Mouse (Mus musculus) embryonic facial prominence, embryonic 12.5 days (tissue): ENCODE results near the gene Fstl3. TPM values are rescaled to one million over a fixed set of nuclear protein-coding genes. Genes with fewer than 3 reads are reported as not detected.
A peak's percentile ranks its signal among the peaks of the same experiment; 100 is the strongest.

ENCODE experiments used
- ATAC-seq: fragments of 200-750 bp; cut with Nextera tagmentation; 2 replicates; pipeline ENCODE4 v1.8.0; 2017; ENCODE audit not compliant: insufficient number of reproducible peaks, insufficient read depth, low FRiP score, low TSS enrichment
- H3K27ac ChIP-seq: fragments of 300-500 bp; sonication (generic); 2 replicates; pipeline ENCODE4 v1.5.1; 2016; ENCODE audit warnings: mild to moderate bottlenecking
- H3K27me3 ChIP-seq: fragments of 300-500 bp; sonication (generic); 2 replicates; pipeline ENCODE4 v1.6.1; 2016; ENCODE audit warnings: mild to moderate bottlenecking, moderate library complexity
- H3K36me3 ChIP-seq: fragments of 300-500 bp; sonication (generic); 2 replicates; pipeline ENCODE4 v1.6.1; 2016; ENCODE audit warnings: mild to moderate bottlenecking
- H3K4me1 ChIP-seq: fragments of 300-500 bp; sonication (generic); 2 replicates; pipeline ENCODE4 v1.6.1; 2016
- H3K4me2 ChIP-seq: fragments of 300-500 bp; sonication (generic); replicated peaks from 2 replicates; pipeline ENCODE4 v1.6.1; 2016; ENCODE audit warnings: mild to moderate bottlenecking, moderate library complexity
- H3K4me3 ChIP-seq: fragments of 300-500 bp; sonication (generic); 2 replicates; pipeline ENCODE4 v1.5.1; 2016; ENCODE audit warnings: mild to moderate bottlenecking
- H3K9ac ChIP-seq: fragments of 300-500 bp; sonication (generic); 2 replicates; pipeline ENCODE4 v1.6.1; 2016; ENCODE audit warnings: mild to moderate bottlenecking, moderate library complexity
- H3K9me3 ChIP-seq: fragments of 300-500 bp; sonication (generic); 2 replicates; pipeline ENCODE4 v1.6.1; 2016; ENCODE audit warnings: mild to moderate bottlenecking, moderate library complexity
- WGBS: fragments of 180-500 bp; shearing (Covaris S2); methylation state at CpG from one replicate; pipeline ENCODE4 v1.1.7; 2016; 5-methylcytosine and 5-hydroxymethylcytosine counted together
- polyA plus RNA-seq: library from polyadenylated mRNA; unstranded; fragments of >200 nt; fragmentation: Nextera tagmentation; extraction: Ambion mirVana; gene quantifications from 2 replicates; pipeline ENCODE4 v1.2.1, GENCODE M21; 2016

Gene Fstl3
- polyA plus RNA-seq, 1 experiment from 2014 or later, result 3.5 TPM

- Histone ChIP-seq H3K27ac (peak overlapping the region; percentile 76), H3K9me3 (no peaks in the 10 kb centered on the region), H3K4me1 (peaks cover 40% of the 10 kb centered on the region), H3K27me3 (no peaks in the 10 kb centered on the region), H3K4me2 (peak overlapping the region; percentile 47), H3K36me3 (peaks cover 13% of the 10 kb centered on the region; the same call in 1 of the 2 replicates), H3K9ac (no peak overlapping the region), H3K4me3 (peak overlapping the region; percentile 18)
- 6% methylated on average over 29 of the region's 29 CpGs for WGBS
- peak; percentile 74 for ATAC-seq
Observed at GRCm38 (mm10) chr10:79803716-79804323, 26.7 kb downstream of the Fstl3 start.

GRCm38 (mm10) chr10:79805636-79806035, 28.6 kb downstream of the Fstl3 start:
- no peak overlapping the region for H3K9ac ChIP-seq
- H3K36me3 ChIP-seq, result peaks cover 26% of the 10 kb centered on the region
- 54% methylated on average over 11 of the region's 11 CpGs for WGBS
- H3K27ac ChIP-seq, result peak overlapping the region; percentile 32; the same call in 1 of the 2 replicates
- no peak for ATAC-seq
- H3K4me2 ChIP-seq, result no peak overlapping the region
- H3K27me3 ChIP-seq, result no peaks in the 10 kb centered on the region
- H3K4me1 ChIP-seq, result peaks cover 40% of the 10 kb centered on the region
- no peaks in the 10 kb centered on the region for H3K9me3 ChIP-seq
- no peak overlapping the region for H3K4me3 ChIP-seq

DNA sequence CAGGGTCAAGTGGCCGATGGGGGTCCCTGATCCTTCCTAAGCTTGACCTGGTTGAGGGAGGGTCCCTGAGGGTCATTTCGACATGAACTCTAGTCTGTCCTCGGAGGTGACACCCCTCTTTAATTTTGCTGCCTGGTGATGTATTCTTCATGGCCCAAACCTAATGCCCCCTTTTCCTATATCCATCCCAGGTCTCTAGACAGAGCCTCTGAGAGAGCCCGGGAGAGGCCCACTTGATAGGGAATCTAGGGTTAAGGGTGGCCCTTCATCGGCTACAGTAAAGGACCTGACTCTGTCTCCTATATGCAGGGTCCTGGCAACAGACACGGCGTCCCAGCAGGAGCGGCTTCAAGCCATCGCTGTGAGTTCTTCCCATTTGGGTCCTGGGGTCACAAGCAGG, 29.3 kb downstream of the Fstl3 start:
- peaks cover 40% of the 10 kb centered on the region for H3K4me1 ChIP-seq
- H3K4me2 ChIP-seq, result no peak overlapping the region
- no peaks in the 10 kb centered on the region for H3K27me3 ChIP-seq
- no peak for ATAC-seq
- H3K36me3 ChIP-seq, result peaks cover 33% of the 10 kb centered on the region
- H3K4me3 ChIP-seq, result no peak overlapping the region
- WGBS, result 86% methylated on average over 9 of the region's 9 CpGs
- peak overlapping the region; percentile 32; the same call in 1 of the 2 replicates for H3K27ac ChIP-seq
- no peak overlapping the region for H3K9ac ChIP-seq
- no peaks in the 10 kb centered on the region for H3K9me3 ChIP-seq

DNA sequence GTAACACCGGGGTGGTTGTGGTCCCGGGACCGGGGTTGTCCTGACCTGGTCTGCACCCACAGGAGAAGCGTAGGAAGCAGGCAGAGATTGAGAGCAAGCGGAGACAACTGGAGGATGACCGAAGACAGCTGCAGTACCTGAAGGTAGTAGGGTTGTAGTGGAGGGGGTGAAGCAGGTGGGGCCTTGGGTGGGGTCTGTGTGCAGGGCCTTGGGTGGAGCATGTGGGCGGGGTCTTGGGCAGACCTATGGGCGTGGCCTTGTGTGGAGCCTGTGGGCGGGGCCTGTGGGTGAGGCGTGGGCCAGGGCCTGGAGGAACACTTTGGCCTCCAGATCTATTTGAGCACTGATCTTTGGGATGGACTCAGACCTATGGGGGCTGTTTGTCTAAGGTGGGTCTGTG, 29.9 kb downstream of the Fstl3 start:
- H3K36me3 ChIP-seq, result peaks cover 39% of the 10 kb centered on the region

GRCm38 (mm10) chr10:79807826-79808225, 30.8 kb downstream of the Fstl3 start:
- H3K9ac ChIP-seq, result no peak overlapping the region
- no peak overlapping the region for H3K4me2 ChIP-seq

More for the DNA sequence above, 29.9 kb downstream of the Fstl3 start:
- Histone ChIP-seq H3K4me3 (no peak overlapping the region), H3K9ac (no peak overlapping the region), H3K27ac (peak overlapping the region; percentile 47; the same call in 1 of the 2 replicates), H3K27me3 (no peaks in the 10 kb centered on the region), H3K4me1 (peaks cover 34% of the 10 kb centered on the region), H3K4me2 (no peak overlapping the region), H3K9me3 (no peaks in the 10 kb centered on the region)
- no peak for ATAC-seq
- WGBS, result 82% methylated on average over 10 of the region's 10 CpGs

DNA sequence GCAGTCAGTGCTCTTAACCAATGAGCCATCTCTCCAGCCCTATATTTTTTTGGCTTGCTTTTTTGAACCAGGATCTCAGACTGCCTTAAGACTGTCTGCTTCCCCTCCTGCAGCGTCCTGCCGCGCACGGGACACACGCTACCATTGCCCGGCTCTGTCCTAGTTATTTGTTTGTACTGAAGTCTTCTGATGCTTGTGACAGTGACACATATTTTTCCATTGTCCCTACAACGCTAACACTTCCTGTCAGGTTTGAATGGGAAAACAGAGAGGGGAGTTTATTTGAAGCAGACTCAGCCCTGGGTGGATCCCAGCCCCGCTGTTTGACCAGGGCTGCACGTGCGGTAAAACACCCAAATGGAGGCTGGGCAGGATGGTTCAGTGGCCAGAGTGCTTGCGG, 31.7 kb downstream of the Fstl3 start:
- peak overlapping the region; percentile 55 for H3K27ac ChIP-seq
- no peaks in the 10 kb centered on the region for H3K27me3 ChIP-seq
- H3K9me3 ChIP-seq, result no peaks in the 10 kb centered on the region
- no peak overlapping the region for H3K9ac ChIP-seq
- H3K36me3 ChIP-seq, result peaks cover 45% of the 10 kb centered on the region
- 88% methylated on average over 11 of the region's 11 CpGs for WGBS
- no peak overlapping the region for H3K4me2 ChIP-seq
- H3K4me1 ChIP-seq, result peaks cover 17% of the 10 kb centered on the region
- no peak for ATAC-seq
- H3K4me3 ChIP-seq, result no peak overlapping the region

More at GRCm38 (mm10) chr10:79807826-79808225, 30.8 kb downstream of the Fstl3 start:
- Histone ChIP-seq H3K27me3 (no peaks in the 10 kb centered on the region), H3K36me3 (peaks cover 45% of the 10 kb centered on the region), H3K4me3 (no peak overlapping the region), H3K4me1 (peaks cover 26% of the 10 kb centered on the region), H3K9me3 (no peaks in the 10 kb centered on the region), H3K27ac (peak overlapping the region; percentile 55)
- no peak for ATAC-seq
- 40% methylated on average over 11 of the region's 11 CpGs for WGBS

DNA sequence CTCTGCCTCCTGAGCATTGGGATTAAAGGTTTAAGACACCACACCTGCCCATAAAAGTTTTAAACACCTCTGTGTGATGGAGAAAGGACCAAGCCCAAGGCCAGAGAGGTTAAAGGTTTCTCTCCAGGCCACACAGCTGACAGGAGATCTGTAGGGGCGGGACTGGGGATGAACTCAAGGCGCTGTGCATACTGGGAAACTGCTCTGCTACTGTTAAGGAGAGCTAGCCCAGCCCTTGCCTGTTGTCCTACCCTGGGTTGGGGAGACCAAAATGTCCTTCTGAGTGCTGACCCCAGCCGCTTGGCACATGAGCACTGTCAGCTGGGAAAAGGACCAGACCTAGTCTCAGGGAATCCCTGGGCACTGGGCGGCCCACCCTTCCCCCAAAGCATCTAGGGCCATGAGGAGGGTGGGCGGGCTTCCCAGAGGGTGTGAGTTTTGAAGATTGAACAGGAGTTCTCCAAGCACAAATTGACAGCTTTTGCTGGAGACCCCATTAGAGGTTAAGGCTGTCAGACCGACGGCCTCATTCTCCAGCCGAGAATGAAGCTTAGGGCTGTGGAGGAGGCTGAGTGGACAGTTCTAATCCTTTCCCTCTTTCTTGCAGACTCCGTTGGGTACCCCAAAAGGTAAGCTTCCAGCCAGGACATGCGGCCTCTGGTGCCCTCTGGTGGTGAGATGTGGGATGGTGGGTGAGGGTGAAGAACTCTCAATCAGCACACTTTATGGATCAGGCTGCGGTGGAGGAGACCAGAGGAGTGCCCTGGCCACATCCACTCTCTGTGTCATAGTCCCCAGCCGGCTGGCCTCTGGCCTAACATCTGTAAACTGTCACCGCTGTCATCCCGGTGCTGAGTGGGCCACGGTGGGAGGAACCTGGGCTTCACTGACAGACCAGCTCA, 34.9 kb downstream of the Fstl3 start:
- H3K9ac ChIP-seq, result no peak overlapping the region
- no peaks in the 10 kb centered on the region for H3K27me3 ChIP-seq
- no peak overlapping the region for H3K4me3 ChIP-seq
- H3K9me3 ChIP-seq, result no peaks in the 10 kb centered on the region
- 0 out of 2 replicates have a peak, but pooled peaks cover 4% of the 10 kb centered on the region for H3K4me1 ChIP-seq
- no peak overlapping the region for H3K27ac ChIP-seq
- ATAC-seq, result no peak; the same call in 1 of the 2 replicates
- WGBS, result 27% methylated on average over 15 of the region's 15 CpGs
- H3K4me2 ChIP-seq, result no peak overlapping the region
- peaks cover 65% of the 10 kb centered on the region for H3K36me3 ChIP-seq

DNA sequence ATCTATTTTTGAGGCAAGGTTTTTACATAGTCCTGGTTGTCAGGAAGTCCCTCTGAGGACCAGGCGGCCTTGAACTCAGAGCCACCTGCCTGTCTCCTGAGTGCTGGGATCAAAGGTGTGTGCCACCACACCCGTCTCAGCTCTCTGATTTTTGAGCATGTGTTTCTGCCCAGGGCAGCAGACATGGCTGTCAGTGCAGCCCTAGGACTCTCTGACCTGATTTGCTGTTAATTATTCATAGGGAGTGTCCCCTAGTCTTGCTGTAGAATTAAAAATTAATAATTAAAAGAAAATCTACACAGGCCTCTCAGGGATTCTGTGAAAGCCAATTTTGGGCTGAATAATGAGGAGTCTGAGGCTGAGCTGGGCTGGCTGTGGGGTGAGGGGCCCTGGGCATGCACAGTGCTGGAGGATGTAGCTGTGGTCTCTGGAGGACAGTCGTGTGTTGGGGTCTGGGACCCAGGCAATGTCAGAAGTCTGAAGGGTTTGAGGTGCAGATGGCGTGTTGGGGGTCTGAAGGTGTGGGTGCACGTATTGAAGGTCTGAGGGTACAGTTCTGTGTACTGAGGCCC, 37.3 kb downstream of the Fstl3 start:
- Histone ChIP-seq H3K36me3 (peaks cover 62% of the 10 kb centered on the region), H3K27me3 (no peaks in the 10 kb centered on the region), H3K4me3 (no peak overlapping the region), H3K9me3 (no peaks in the 10 kb centered on the region), H3K4me2 (no peak overlapping the region), H3K27ac (no peak overlapping the region), H3K9ac (no peak overlapping the region), H3K4me1 (no peaks in the 10 kb centered on the region)
- WGBS, result 84% methylated on average over 5 of the region's 5 CpGs
- ATAC-seq, result no peak

GRCm38 (mm10) chr10:79815671-79816494, 38.8 kb downstream of the Fstl3 start:
- no peaks in the 10 kb centered on the region for H3K27me3 ChIP-seq
- H3K9me3 ChIP-seq, result no peaks in the 10 kb centered on the region
- H3K9ac ChIP-seq, result no peak overlapping the region
- 0 out of 2 replicates have a peak overlapping the region, but pooled peaks have one; percentile 1 for H3K27ac ChIP-seq
- peaks cover 60% of the 10 kb centered on the region for H3K36me3 ChIP-seq
- H3K4me2 ChIP-seq, result no peak overlapping the region
- H3K4me3 ChIP-seq, result no peak overlapping the region
- no peak for ATAC-seq
- 90% methylated on average over 12 of the region's 12 CpGs for WGBS
- no peaks in the 10 kb centered on the region for H3K4me1 ChIP-seq

- Histone ChIP-seq H3K27ac (no peak overlapping the region), H3K9me3 (no peaks in the 10 kb centered on the region), H3K36me3 (peaks cover 49% of the 10 kb centered on the region), H3K4me1 (peaks cover 5% of the 10 kb centered on the region; the same call in 1 of the 2 replicates), H3K4me3 (no peak overlapping the region), H3K4me2 (no peak overlapping the region), H3K9ac (no peak overlapping the region), H3K27me3 (no peaks in the 10 kb centered on the region)
- WGBS, result 78% methylated on average over 2 of the region's 2 CpGs
- ATAC-seq, result no peak
Observed at GRCm38 (mm10) chr10:79817111-79817510, 40.0 kb downstream of the Fstl3 start.

GRCm38 (mm10) chr10:79818225-79818624, 41.2 kb downstream of the Fstl3 start:
- Histone ChIP-seq H3K36me3 (peaks cover 44% of the 10 kb centered on the region), H3K27me3 (no peaks in the 10 kb centered on the region), H3K4me3 (no peak overlapping the region), H3K9ac (no peak overlapping the region), H3K9me3 (no peaks in the 10 kb centered on the region), H3K4me2 (no peak overlapping the region), H3K4me1 (peaks cover 15% of the 10 kb centered on the region), H3K27ac (no peak overlapping the region)
- 68% methylated on average over 4 of the region's 4 CpGs for WGBS
- ATAC-seq, result no peak
